ENCODE assay signal across 25 mouse cellular contexts in the genomic region with DNA sequence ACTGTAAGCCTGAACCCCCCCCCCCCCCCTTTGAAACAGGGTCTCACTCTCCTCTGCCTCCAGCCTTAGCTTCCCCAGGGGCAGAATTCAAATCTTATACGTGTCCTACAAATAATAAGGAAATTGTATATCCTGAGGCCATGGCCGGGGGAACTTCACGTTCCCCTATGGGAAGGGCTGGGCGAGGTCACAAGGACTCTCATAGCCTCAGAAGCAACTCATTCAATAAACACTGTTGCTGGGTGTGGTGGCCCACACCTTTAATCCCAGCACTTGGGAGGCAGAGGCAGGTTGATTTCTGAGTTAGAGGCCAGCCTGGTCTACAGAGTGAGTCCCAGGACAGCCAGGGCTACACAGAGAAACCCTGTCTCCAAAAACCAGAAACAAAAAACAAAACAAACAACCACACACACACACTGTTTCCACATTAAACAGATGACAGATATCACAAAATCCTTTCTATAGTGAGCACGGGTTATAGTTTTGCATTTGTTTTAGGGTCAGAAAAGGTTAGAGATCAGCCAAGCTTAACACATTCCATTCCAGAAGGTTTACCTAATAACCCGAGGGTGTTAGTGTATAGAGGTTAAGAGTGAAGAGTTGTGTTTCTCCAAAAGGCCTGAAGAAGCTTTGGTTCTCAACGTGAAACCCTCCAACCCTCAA. TPM values are rescaled to one million over a fixed set of nuclear protein-coding genes. Genes with fewer than 3 reads are reported as not detected.
"Had no signal": no experiment of that assay in that cellular context is flagged by ENCODE, and none has a peak within 500 bp of the region (broad histone marks: within the 10 kb centered on the region; RNA-seq: fewer than 3 reads in every experiment).

No protein-coding gene starts in this region.

- H3K27ac ChIP-seq: layer of hippocampus, adult 2 months; limb, embryonic 10.5 days; limb, embryonic 13.5 days; liver, embryonic 12.5 days; liver, embryonic 15.5 days; lung, embryonic 15.5 days; macrophage; midbrain, embryonic 10.5 days; neural tube, embryonic 12.5 days; neural tube, embryonic 15.5 days; stomach, postnatal 0 days had no signal

- ATAC-seq: intestine, postnatal 0 days; liver, embryonic 12.5 days had no signal

- H3K4me2 ChIP-seq: limb, embryonic 13.5 days; liver, embryonic 12.5 days; liver, embryonic 15.5 days; lung, embryonic 15.5 days; neural tube, embryonic 12.5 days; neural tube, embryonic 15.5 days had no signal

- H3K9ac ChIP-seq: limb, embryonic 13.5 days; liver, embryonic 12.5 days; liver, embryonic 15.5 days; lung, embryonic 15.5 days; neural tube, embryonic 12.5 days; neural tube, embryonic 15.5 days had no signal

- DNase-seq: kidney, adult 2 months; kidney, postnatal 14 days; layer of hippocampus, adult 9-11 months; liver; lung, adult 18-20 months; midbrain, embryonic 14.5 days; right cerebral cortex, adult 18-20 months; right cerebral cortex, postnatal 14 days; right cerebral cortex, postnatal 4 days; thymus, adult 2 months; thymus, postnatal 14 days; thymus, postnatal 4 days had no signal

- H3K4me3 ChIP-seq: layer of hippocampus, adult 2 months; limb, embryonic 10.5 days; limb, embryonic 13.5 days; liver, embryonic 12.5 days; liver, embryonic 15.5 days; lung, embryonic 15.5 days; megakaryocyte, embryonic 14.5 days; midbrain, embryonic 10.5 days; neural tube, embryonic 12.5 days; neural tube, embryonic 15.5 days had no signal

- H3K9me3 ChIP-seq: limb, embryonic 10.5 days; limb, embryonic 13.5 days; liver, embryonic 15.5 days; lung, embryonic 15.5 days; midbrain, embryonic 10.5 days; neural tube, embryonic 12.5 days; neural tube, embryonic 15.5 days had no signal

- H3K27me3 ChIP-seq: limb, embryonic 13.5 days; liver, embryonic 12.5 days; liver, embryonic 15.5 days; lung, embryonic 15.5 days; neural tube, embryonic 12.5 days; neural tube, embryonic 15.5 days had no signal

- H3K4me1 ChIP-seq: lung, embryonic 15.5 days; neural tube, embryonic 12.5 days; neural tube, embryonic 15.5 days had no signal

- H3K36me3 ChIP-seq: limb, embryonic 10.5 days; limb, embryonic 13.5 days; liver, embryonic 12.5 days; liver, embryonic 15.5 days; lung, embryonic 15.5 days; midbrain, embryonic 10.5 days; neural tube, embryonic 12.5 days; neural tube, embryonic 15.5 days had no signal

RNA-seq across cellular contexts. Expression of a gene that starts 29.6 kb away (rescaled TPM):
- polyA plus RNA-seq: macrophage had no signal
